Mouse (Mus musculus) bone marrow, adult 2 months (tissue): ENCODE measurements around the gene 4930519G04Rik.

ENCODE experiments used
- CTCF ChIP-seq: fragments of 200-500 bp; IDR thresholded peaks from 2 replicates; pipeline ENCODE4 v1.5.1; 2011; ENCODE audit warnings: low read length, control low read depth; ENCODE audit not compliant: control insufficient read depth, insufficient read depth
- POLR2A ChIP-seq: fragments of 200-500 bp; IDR thresholded peaks from 2 replicates; pipeline ENCODE4 v1.6.1; 2011; ENCODE audit warnings: low read depth, mild to moderate bottlenecking, control low read depth, low read length, borderline replicate concordance; ENCODE audit not compliant: control insufficient read depth

DNA sequence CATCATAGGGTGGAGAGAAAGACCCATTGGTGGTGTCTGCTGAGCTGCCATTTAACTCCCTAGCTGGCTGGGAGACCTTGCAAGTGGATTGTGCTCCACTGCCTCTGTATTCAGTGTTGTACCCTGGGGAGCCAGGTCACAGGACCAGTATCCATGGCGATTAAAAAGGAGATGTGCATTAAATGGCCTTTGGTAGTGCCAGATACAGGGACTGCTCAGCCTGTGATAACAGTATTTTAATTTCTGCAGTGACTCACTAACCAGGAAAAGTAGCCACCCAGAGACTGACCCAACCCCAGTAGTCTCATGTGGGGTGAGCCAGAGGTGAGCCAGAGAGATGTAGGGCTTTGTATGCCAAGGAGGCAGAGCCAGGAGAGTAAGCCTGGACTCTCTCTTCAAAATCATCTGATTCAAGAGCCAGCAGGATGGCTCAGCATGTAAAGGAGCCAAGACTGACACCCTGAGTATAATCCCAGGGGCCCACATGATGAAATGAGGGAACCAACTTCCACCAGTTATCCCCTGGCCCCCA lies 72.8 kb downstream of the 4930519G04Rik start:
- TF ChIP-seq CTCF, result no peak
- no peak for TF ChIP-seq POLR2A
